Mouse (Mus musculus): ENCODE results near the gene Naa20. TPM values are rescaled to one million over a fixed set of nuclear protein-coding genes. Genes with fewer than 3 reads are reported as not detected.

Naa20 gene
- total RNA-seq (2023): 30.3 TPM

GRCm38 (mm10) chr2:145901861-145902260 is at the start of gene Naa20:
TSS of gene Naa20 (plus strand) at chr2:145902099.

GRCm38 (mm10) chr2:145934339-145935231 is 32.7 kb downstream of the Naa20 start, which contains the start of the genes Cfap61 and Crnkl1:
TSS of gene Cfap61 (plus strand) at chr2:145934784.
TSS of gene Crnkl1 (minus strand) at chr2:145935014.

Other genes with a start within 250 kb of the Naa20 start
- gene Rin2, start 226.9 kb upstream of the Naa20 start, total RNA-seq (2023): 3.5 TPM
- not detected for gene Cfap61, start 32.7 kb downstream of the Naa20 start, total RNA-seq (2023)
- 46.9 TPM for gene Crnkl1, start 32.9 kb downstream of the Naa20 start, total RNA-seq (2023)